12 mouse cellular contexts compared by ENCODE assay signal in the genomic region with DNA sequence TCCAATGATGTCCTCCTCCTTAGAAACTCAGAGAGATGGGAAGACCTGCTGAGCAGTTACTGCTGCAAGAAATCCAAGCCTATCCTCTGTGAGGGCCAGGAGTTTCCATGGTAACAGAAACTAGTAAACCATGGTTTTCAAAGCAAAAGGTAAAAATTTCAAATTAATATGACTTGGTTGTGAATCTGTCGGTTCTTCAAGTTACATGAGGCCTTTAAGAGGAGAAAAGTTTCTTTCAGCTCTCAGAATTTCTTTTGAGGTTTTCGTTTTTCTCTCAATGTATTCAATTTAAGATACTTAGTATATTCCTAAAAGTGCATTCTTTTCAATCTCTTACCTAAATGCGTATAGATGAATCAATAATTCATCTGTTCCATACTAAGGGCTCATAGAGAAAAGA. TPM values are rescaled to one million over a fixed set of nuclear protein-coding genes. Genes with fewer than 3 reads are reported as not detected.
DNase-seq lines count a peak whose midpoint lies in the region; ATAC-seq lines count a peak whose summit lies in the region.
"Had no signal": no experiment of that assay in that cellular context is flagged by ENCODE, and none has a peak within 500 bp of the region (broad histone marks: within the 10 kb centered on the region; RNA-seq: fewer than 3 reads in every experiment).

No protein-coding gene starts in this region.

- no peaks in the 10 kb centered on the region for H3K27me3 ChIP-seq in kidney, embryonic 16.5 days (ENCODE audit: insufficient read depth, low read length)
- H3K27me3 ChIP-seq in limb, embryonic 12.5 days, result no peaks in the 10 kb centered on the region
- H3K27me3 ChIP-seq: heart, embryonic 12.5 days; midbrain, embryonic 12.5 days; neural tube, embryonic 13.5 days had no signal

- H3K4me2 ChIP-seq in kidney, embryonic 16.5 days (replicated peaks; ENCODE audit: low read depth, low read length), result no peak overlapping the region
- H3K4me2 ChIP-seq in limb, embryonic 12.5 days, result 0 out of 2 replicates have a peak overlapping the region, but pooled peaks have one; percentile 0
- H3K4me2 ChIP-seq: heart, embryonic 12.5 days; midbrain, embryonic 12.5 days; neural tube, embryonic 13.5 days had no signal

- H3K36me3 ChIP-seq in kidney, embryonic 16.5 days (ENCODE audit: insufficient read depth, low read length), result no peaks in the 10 kb centered on the region
- no peaks in the 10 kb centered on the region for H3K36me3 ChIP-seq in limb, embryonic 12.5 days
- H3K36me3 ChIP-seq: heart, embryonic 12.5 days; midbrain, embryonic 12.5 days; neural tube, embryonic 13.5 days had no signal

- ATAC-seq in kidney, embryonic 16.5 days (ENCODE audit: low FRiP score, low TSS enrichment), result no peak
- ATAC-seq in limb, embryonic 12.5 days (ENCODE audit: insufficient number of reproducible peaks, insufficient read depth, low FRiP score, low TSS enrichment, low read depth), result no peak
- ATAC-seq in granulocyte monocyte progenitor cell, adult 5-6 weeks (replicated peaks; ENCODE audit: poor library complexity, severe bottlenecking), result no peak

- H3K4me3 ChIP-seq in kidney, embryonic 16.5 days (ENCODE audit: low read length), result no peak overlapping the region
- no peak overlapping the region for H3K4me3 ChIP-seq in limb, embryonic 12.5 days (replicated peaks)
- H3K4me3 ChIP-seq: heart, embryonic 12.5 days; midbrain, embryonic 12.5 days; neural tube, embryonic 13.5 days had no signal

- H3K9me3 ChIP-seq in kidney, embryonic 16.5 days (ENCODE audit: low read length), result no peaks in the 10 kb centered on the region
- H3K9me3 ChIP-seq in limb, embryonic 12.5 days, result no peaks in the 10 kb centered on the region
- H3K9me3 ChIP-seq: heart, embryonic 12.5 days; midbrain, embryonic 12.5 days; neural tube, embryonic 13.5 days had no signal

- DNase-seq in heart, adult 11 months, result peak; percentile 17
- no peak for DNase-seq in heart, adult 8-10 months (ENCODE audit: low spot score)
- DNase-seq in kidney, adult 18-20 months, result no peak
- DNase-seq in brain, adult 2 months (ENCODE audit: low read depth, low spot score), result peak; percentile 10
- no peak for DNase-seq in c-Kit-positive CD71-positive TER-119-positive erythroid progenitor cells, embryonic 14.5 days (ENCODE audit: low spot score)
- DNase-seq: thymus, postnatal 25 days had no signal

- WGBS in kidney, embryonic 16.5 days, result 70% methylated on average over 3 of the region's 3 CpGs
- WGBS in limb, embryonic 12.5 days, result 53% methylated on average over 3 of the region's 3 CpGs

- peaks cover 23% of the 10 kb centered on the region for H3K4me1 ChIP-seq in kidney, embryonic 16.5 days (ENCODE audit: insufficient read depth, low read length)
- H3K4me1 ChIP-seq in limb, embryonic 12.5 days (replicated peaks), result peaks cover 29% of the 10 kb centered on the region
- H3K4me1 ChIP-seq: midbrain, embryonic 12.5 days had no signal

- no peak overlapping the region for H3K9ac ChIP-seq in kidney, embryonic 16.5 days (replicated peaks; ENCODE audit: low read length)
- no peak overlapping the region for H3K9ac ChIP-seq in limb, embryonic 12.5 days (replicated peaks)
- H3K9ac ChIP-seq: heart, embryonic 12.5 days; midbrain, embryonic 12.5 days; neural tube, embryonic 13.5 days had no signal

- peak overlapping the region; percentile 29; the same call in 1 of the 2 replicates for H3K27ac ChIP-seq in kidney, embryonic 16.5 days (ENCODE audit: low read length)
- peak overlapping the region; percentile 81 for H3K27ac ChIP-seq in limb, embryonic 12.5 days
- H3K27ac ChIP-seq: midbrain, embryonic 12.5 days; neural tube, embryonic 13.5 days had no signal

RNA-seq across cellular contexts. Expression of a gene that starts 53.9 kb away (rescaled TPM):
- total RNA-seq in heart, adult 8-10 months (2022), result 1 to 10 TPM; 2.4 to 6.7 (median 3.9) TPM
- 3.6 and 4.4 TPM in 2 replicates for polyA plus RNA-seq in kidney, embryonic 16.5 days (2015; fragmentation: Nextera tagmentation; extraction: Ambion mirVana)
- 3.2 and 3.3 TPM in 2 replicates for polyA plus RNA-seq in limb, embryonic 12.5 days (2016; fragmentation: Nextera tagmentation; extraction: Ambion mirVana)
- total RNA-seq in granulocyte monocyte progenitor cell, adult 5-6 weeks (2014; fragmentation: Nextera tagmentation), result 0.04 TPM in 1 of 2 replicates, not detected in the other
- total RNA-seq in granulocyte monocyte progenitor cell, adult 5-6 weeks (2017), result not detected in 2 replicates

Comparison
In these comparisons a context has a peak if more than half of its experiments do, and no peak if none do; other contexts are left out.
1. DNase-seq: peak in heart, adult 11 months (single experiment) and brain, adult 2 months (single experiment); none in heart, adult 8-10 months (single experiment), kidney, adult 18-20 months (single experiment) and c-Kit-positive CD71-positive TER-119-positive erythroid progenitor cells, embryonic 14.5 days (single experiment).